In genomic region chr12:57546415-57547201, GRCm38 (mm10) we compare ENCODE assay signal across 8 mouse cellular contexts. TPM values are rescaled to one million over a fixed set of nuclear protein-coding genes. Genes with fewer than 3 reads are reported as not detected.
DNase-seq lines count a peak whose midpoint lies in the region; ATAC-seq and TF ChIP-seq lines count a peak whose summit lies in the region.

Gene Foxa1, minus strand, starts transcription at chr12:57546916.

- peaks cover 87% of the 10 kb centered on the region for H3K27me3 ChIP-seq in G1E (ENCODE audit: insufficient read depth, low read length)
- peaks cover 83% of the 10 kb centered on the region for H3K27me3 ChIP-seq in heart, embryonic 16.5 days (ENCODE audit: control insufficient read depth, insufficient read depth, low read length)
- H3K27me3 ChIP-seq in liver, embryonic 13.5 days = peaks cover 100% of the 10 kb centered on the region
- peaks cover 98% of the 10 kb centered on the region for H3K27me3 ChIP-seq in neural tube, embryonic 11.5 days (ENCODE audit: control insufficient read depth, insufficient read depth, low read length)

- H3K9ac ChIP-seq in heart, embryonic 16.5 days (ENCODE audit: low read length) = peak within 1 kb of the TSS; percentile 28; the same call in 1 of the 2 replicates
- no peak within 1 kb of the TSS; the same call in 1 of the 2 replicates for H3K9ac ChIP-seq in liver, embryonic 13.5 days
- peak within 1 kb of the TSS; percentile 29 for H3K9ac ChIP-seq in neural tube, embryonic 11.5 days (ENCODE audit: low read length)

- H3K4me1 ChIP-seq in G1E (ENCODE audit: insufficient read depth, low read depth, low read length) = peaks cover 33% of the 10 kb centered on the region
- H3K4me1 ChIP-seq in heart, embryonic 16.5 days (ENCODE audit: control insufficient read depth, insufficient read depth, low read length) = peaks cover 16% of the 10 kb centered on the region
- H3K4me1 ChIP-seq in liver, embryonic 13.5 days (replicated peaks) = peaks cover 25% of the 10 kb centered on the region
- H3K4me1 ChIP-seq in neural tube, embryonic 11.5 days (ENCODE audit: control insufficient read depth, insufficient read depth, low read length) = peaks cover 4% of the 10 kb centered on the region; the same call in 1 of the 2 replicates

- peaks cover 15% of the 10 kb centered on the region for H3K36me3 ChIP-seq in G1E (replicated peaks)
- H3K36me3 ChIP-seq in heart, embryonic 16.5 days (ENCODE audit: control insufficient read depth, insufficient read depth) = no peaks in the 10 kb centered on the region
- no peaks in the 10 kb centered on the region for H3K36me3 ChIP-seq in liver, embryonic 13.5 days
- no peaks in the 10 kb centered on the region for H3K36me3 ChIP-seq in neural tube, embryonic 11.5 days (ENCODE audit: control insufficient read depth, insufficient read depth, low read length)

- ATAC-seq in G1E (ENCODE audit: extremely low read depth, insufficient number of reproducible peaks, low FRiP score, poor library complexity, severe bottlenecking) = peak; percentile 84
- no peak for ATAC-seq in heart, embryonic 16.5 days (replicated peaks; ENCODE audit: extremely low read depth, insufficient read depth, low FRiP score)
- peak; percentile 40 for ATAC-seq in liver, embryonic 13.5 days (ENCODE audit: low read depth)
- ATAC-seq in neural tube, embryonic 11.5 days (ENCODE audit: insufficient read depth, low FRiP score, low TSS enrichment) = no peak

- TF ChIP-seq CTCF in G1E (IDR thresholded peaks at IDR 0.05; ENCODE audit: low read depth, low read length) = no peak

- peak; percentile 53 to 58 for DNase-seq in B cell, adult 2 months
- peak; percentile 45 for DNase-seq in G1E (ENCODE audit: low spot score)
- no peak for DNase-seq in liver, embryonic 13.5 days
- peak; percentile 53 for DNase-seq in neural tube, embryonic 11.5 days (ENCODE audit: low spot score)
- no peak for DNase-seq in thymus, postnatal 25 days
- no peak for DNase-seq in thymus, postnatal 0 days (ENCODE audit: low spot score)
- no peak for DNase-seq in frontal cortex, postnatal 36 days (ENCODE audit: low spot score in 2 of 2)

- peaks cover 12% of the 10 kb centered on the region for H3K9me3 ChIP-seq in G1E (replicated peaks)
- no peaks in the 10 kb centered on the region for H3K9me3 ChIP-seq in heart, embryonic 16.5 days (replicated peaks; ENCODE audit: control insufficient read depth, low read length)
- no peaks in the 10 kb centered on the region for H3K9me3 ChIP-seq in liver, embryonic 13.5 days (replicated peaks)
- no peaks in the 10 kb centered on the region for H3K9me3 ChIP-seq in neural tube, embryonic 11.5 days (ENCODE audit: control insufficient read depth, low read length)

- H3K4me2 ChIP-seq in heart, embryonic 16.5 days (ENCODE audit: low read depth, low read length) = peak within 1 kb of the TSS; percentile 97
- H3K4me2 ChIP-seq in liver, embryonic 13.5 days = peak within 1 kb of the TSS; percentile 64
- H3K4me2 ChIP-seq in neural tube, embryonic 11.5 days (ENCODE audit: low read depth) = peak within 1 kb of the TSS; percentile 91

- no peak within 1 kb of the TSS for H3K27ac ChIP-seq in heart, embryonic 16.5 days (ENCODE audit: low read length)
- H3K27ac ChIP-seq in liver, embryonic 13.5 days = no peak within 1 kb of the TSS
- no peak within 1 kb of the TSS for H3K27ac ChIP-seq in neural tube, embryonic 11.5 days (ENCODE audit: low read depth, low read length)

- H3K4me3 ChIP-seq in G1E (ENCODE audit: low read depth, low read length) = peak within 1 kb of the TSS; percentile 71
- peak within 1 kb of the TSS; percentile 63 for H3K4me3 ChIP-seq in heart, embryonic 16.5 days (ENCODE audit: low read length)
- peak within 1 kb of the TSS; percentile 58 for H3K4me3 ChIP-seq in liver, embryonic 13.5 days (replicated peaks)
- peak within 1 kb of the TSS; percentile 49 for H3K4me3 ChIP-seq in neural tube, embryonic 11.5 days (ENCODE audit: low read depth, low read length)

- 2% methylated on average over 32 of the region's 32 CpGs for WGBS in heart, embryonic 16.5 days
- under 1% methylated on average over 32 of the region's 32 CpGs for whole genome bisulfite sequencing in liver, embryonic 13.5 days (ENCODE audit: insufficient replicate concordance)
- WGBS in neural tube, embryonic 11.5 days = under 1% methylated on average over 32 of the region's 32 CpGs

RNA-seq across cellular contexts. Expression of gene Foxa1, which starts in this region (rescaled TPM):
- 0.44 and 0.53 TPM in 2 replicates for total RNA-seq in G1E (2014; fragmentation: Nextera tagmentation)
- 0.12 and 0.27 TPM in 2 replicates for total RNA-seq in G1E (2017)
- polyA plus RNA-seq in G1E (2012) = 2.3 and 3.0 TPM in 2 replicates
- polyA plus RNA-seq in heart, embryonic 16.5 days (2015; fragmentation: Nextera tagmentation; extraction: Ambion mirVana) = 0.18 and 0.74 TPM in 2 replicates
- polyA plus RNA-seq in liver, embryonic 13.5 days (2015; fragmentation: Nextera tagmentation; extraction: Ambion mirVana) = 0.67 and 0.73 TPM in 2 replicates
- polyA plus RNA-seq in neural tube, embryonic 11.5 days (2014; fragmentation: Nextera tagmentation; extraction: Ambion mirVana) = 1.6 and 1.7 TPM in 2 replicates
- polyA plus RNA-seq in thymus, postnatal 0 days (2015; fragmentation: Nextera tagmentation; extraction: Ambion mirVana) = 0.26 and 0.47 TPM in 2 replicates

Comparison
In these comparisons a context has a peak if more than half of its experiments do, and no peak if none do; other contexts are left out.
1. Peak in ATAC-seq, H3K4me3 ChIP-seq and H3K4me2 ChIP-seq in liver, embryonic 13.5 days; RNA of the gene not detected or under 1 TPM.
2. DNase-seq: peak in B cell, adult 2 months (2 of 2), G1E (single experiment) and neural tube, embryonic 11.5 days (single experiment); none in liver, embryonic 13.5 days (single experiment), thymus, postnatal 25 days (single experiment), thymus, postnatal 0 days (single experiment) and frontal cortex, postnatal 36 days (0 of 2).
3. Peak in every context shown above with its lines, with median percentiles within 50 percentile points of each other: H3K4me3 ChIP-seq and H3K4me2 ChIP-seq.